Mouse (Mus musculus) adrenal gland, postnatal 25 days (tissue): ENCODE data around the gene Usp30. TPM values are rescaled to one million over a fixed set of nuclear protein-coding genes. Genes with fewer than 3 reads are reported as not detected.
A peak's percentile ranks its signal among the peaks of the same experiment; 100 is the strongest.

Source experiments
- DNase-seq: peaks from one replicate; pipeline ENCODE4 v3.0.0; 2021; ENCODE audit warnings: mixed read lengths
- total RNA-seq: library from RNA; stranded (reverse); gene quantifications from 2 replicates; pipeline ENCODE4 v1.2.3, GENCODE M21; 2021

Gene Usp30
- total RNA-seq, 1 experiment from 2014 or later: 36.6 TPM

DNA sequence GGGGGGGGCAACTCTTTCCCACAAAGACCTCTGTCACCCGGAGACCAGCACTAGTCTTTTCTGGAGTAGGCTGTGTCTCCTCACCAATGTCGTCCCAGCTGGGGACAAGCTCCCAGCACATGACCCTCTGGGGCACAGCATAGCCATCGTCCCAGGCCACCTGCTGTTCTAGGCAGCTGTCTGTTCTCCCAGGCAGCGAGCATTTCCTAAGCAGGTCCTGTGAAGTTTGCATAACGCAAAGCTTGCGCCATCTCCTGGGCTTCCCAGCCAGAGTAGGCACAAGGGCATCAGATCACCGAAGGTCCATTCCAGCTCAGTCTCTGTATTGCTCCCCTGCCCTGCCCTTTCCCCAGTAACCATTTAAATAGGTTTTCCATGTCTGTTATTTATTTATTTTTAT, 92.0 kb downstream of the Usp30 start:
- peak; percentile 38 for DNase-seq

GRCm38 (mm10) chr5:114161424-114161823, 96.2 kb downstream of the Usp30 start:
- DNase-seq: no peak

- DNase-seq: no peak
These were observed 97.0 kb downstream of the Usp30 start for GRCm38 (mm10) chr5:114162106-114162815.

DNA sequence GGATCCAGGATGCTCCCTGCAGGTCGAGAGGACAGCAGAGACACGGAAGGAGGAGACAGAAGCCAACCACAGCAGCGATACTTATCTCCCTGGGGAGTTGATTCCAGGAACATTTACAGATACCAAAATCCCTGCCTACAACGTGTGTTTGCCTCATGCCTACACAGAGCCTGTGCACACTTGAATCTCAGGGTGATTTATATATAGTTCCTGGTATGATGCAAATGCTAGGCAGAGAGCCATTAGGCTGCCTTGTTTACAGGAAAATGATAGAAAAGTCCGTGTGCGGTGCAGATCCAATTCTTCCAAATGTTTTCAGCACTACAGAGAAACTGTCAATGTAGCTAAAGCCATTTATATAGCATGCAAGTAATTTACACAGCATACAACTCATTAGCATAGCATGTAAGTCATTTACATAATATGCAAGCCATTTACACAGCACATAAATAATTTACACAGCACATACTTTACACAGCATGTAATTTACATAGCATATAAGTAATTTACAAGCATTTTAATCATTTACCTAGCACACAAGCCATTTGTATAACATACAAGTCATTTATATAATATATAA, 97.9 kb downstream of the Usp30 start:
- no peak for DNase-seq

DNA sequence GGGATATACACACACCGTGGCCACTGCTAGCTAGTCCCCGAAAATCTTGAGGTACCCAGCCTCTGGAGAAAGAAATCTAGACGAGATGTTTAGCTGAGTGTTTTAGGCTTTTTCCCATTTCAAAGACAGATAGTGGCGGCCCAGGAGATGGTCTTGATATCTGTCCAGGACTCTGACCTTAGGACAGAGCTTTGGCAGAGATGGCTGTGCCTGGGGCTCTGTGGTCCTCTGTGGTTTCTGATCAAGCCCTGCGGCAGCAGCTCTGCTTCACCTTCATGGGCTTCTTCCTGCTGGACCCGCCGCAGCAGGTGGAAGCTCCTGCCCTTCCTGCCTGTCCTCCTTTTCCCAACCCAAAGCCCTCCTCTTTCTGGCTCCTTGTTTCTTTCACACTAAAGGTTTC, 105.1 kb downstream of the Usp30 start:
- no peak for DNase-seq

- DNase-seq: no peak
These were observed 107.7 kb downstream of the Usp30 start for GRCm38 (mm10) chr5:114172936-114173335.

DNA sequence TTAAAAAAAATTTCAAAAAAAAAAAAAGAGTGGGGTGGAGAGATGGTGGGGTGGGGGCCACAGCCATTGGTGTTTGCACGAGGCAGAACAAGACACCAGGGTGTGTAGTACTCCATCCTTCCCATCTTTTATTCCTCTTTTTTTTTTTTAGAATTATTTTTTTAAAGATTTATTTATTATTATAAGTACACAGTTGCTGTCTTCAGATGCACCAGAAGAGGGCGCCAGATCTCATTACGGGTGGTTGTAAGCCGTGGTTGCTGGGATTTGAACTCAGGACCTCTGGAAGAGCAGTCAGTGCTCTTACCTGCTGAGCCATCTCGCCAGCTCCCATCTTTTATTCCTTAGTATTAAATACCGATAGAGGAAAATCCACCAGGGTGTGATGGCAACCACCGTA, 108.2 kb downstream of the Usp30 start:
- DNase-seq: no peak

- DNase-seq: no peak
These were observed 108.8 kb downstream of the Usp30 start for GRCm38 (mm10) chr5:114173877-114174581.

Other genes starting within 250 kb of the Usp30 start
- 1.5 and 3.3 TPM in 2 replicates for gene Selplg, start 232.8 kb upstream of the Usp30 start, total RNA-seq
- 43.3 and 52.6 TPM in 2 replicates for gene Coro1c, start 156.7 kb upstream of the Usp30 start, total RNA-seq
- 18.9 and 22.7 TPM in 2 replicates for gene Ssh1, start 71.6 kb upstream of the Usp30 start, total RNA-seq
- not detected in 2 replicates for gene Dao, start 61.8 kb upstream of the Usp30 start, total RNA-seq
- gene Svop, start 26.1 kb downstream of the Usp30 start, total RNA-seq: 2.6 and 3.1 TPM in 2 replicates
- 12.0 and 12.1 TPM in 2 replicates for gene Alkbh2, start 62.8 kb downstream of the Usp30 start, total RNA-seq
- 6.7 and 15.0 TPM in 2 replicates for gene Ung, start 64.9 kb downstream of the Usp30 start, total RNA-seq
- 99.4 and 114 TPM in 2 replicates for gene Acacb, start 81.1 kb downstream of the Usp30 start, total RNA-seq
- not detected in 2 replicates for gene Foxn4, start 208.3 kb downstream of the Usp30 start, total RNA-seq
- gene Myo1h, start 223.7 kb downstream of the Usp30 start, total RNA-seq: 0.21 and 0.62 TPM in 2 replicates